Mouse (Mus musculus) neural tube, embryonic 15.5 days (tissue): ENCODE measurements around the gene Ift172. TPM values are rescaled to one million over a fixed set of nuclear protein-coding genes. Genes with fewer than 3 reads are reported as not detected.
A peak's percentile ranks its signal among the peaks of the same experiment; 100 is the strongest.

Experiments
- ATAC-seq: fragments of 200-750 bp; cut with Nextera tagmentation; 2 replicates; pipeline ENCODE4 v1.8.0; 2017; ENCODE audit warnings: mild to moderate bottlenecking, moderate TSS enrichment, moderate library complexity; ENCODE audit not compliant: low FRiP score
- H3K27ac ChIP-seq: fragments of 300-500 bp; sonication (generic); replicated peaks from 2 replicates; pipeline ENCODE4 v1.5.1; 2015; ENCODE audit warnings: mild to moderate bottlenecking, inconsistent platforms
- H3K27me3 ChIP-seq: fragments of 300-500 bp; sonication (generic); replicated peaks from 2 replicates; pipeline ENCODE4 v1.6.1; 2015; ENCODE audit warnings: inconsistent platforms
- H3K36me3 ChIP-seq: fragments of 300-500 bp; sonication (generic); 2 replicates; pipeline ENCODE4 v1.6.1; 2015; ENCODE audit warnings: inconsistent platforms
- H3K4me1 ChIP-seq: fragments of 300-500 bp; sonication (generic); 2 replicates; pipeline ENCODE4 v1.6.1; 2015; ENCODE audit warnings: inconsistent platforms
- H3K4me2 ChIP-seq: fragments of 300-500 bp; sonication (generic); 2 replicates; pipeline ENCODE4 v1.6.1; 2015; ENCODE audit warnings: inconsistent platforms, mild to moderate bottlenecking, moderate library complexity
- H3K4me3 ChIP-seq: fragments of 300-500 bp; sonication (generic); replicated peaks from 2 replicates; pipeline ENCODE4 v1.5.1; 2015; ENCODE audit warnings: mild to moderate bottlenecking, inconsistent platforms
- H3K9ac ChIP-seq: fragments of 300-500 bp; sonication (generic); replicated peaks from 2 replicates; pipeline ENCODE4 v1.6.1; 2015; ENCODE audit warnings: mild to moderate bottlenecking, inconsistent platforms
- H3K9me3 ChIP-seq: fragments of 300-500 bp; sonication (generic); replicated peaks from 2 replicates; pipeline ENCODE4 v1.6.1; 2016; ENCODE audit warnings: inconsistent platforms
- WGBS: fragments of 180-500 bp; shearing (Covaris S2); methylation state at CpG from one replicate; pipeline ENCODE4 v1.1.7; 2015; ENCODE audit warnings: mixed read lengths; 5-methylcytosine and 5-hydroxymethylcytosine counted together
- polyA plus RNA-seq: library from polyadenylated mRNA; unstranded; fragments of >200 nt; fragmentation: Nextera tagmentation; extraction: Ambion mirVana; gene quantifications from 2 replicates; pipeline ENCODE4 v1.2.1, GENCODE M21; 2015

Gene Ift172
- polyA plus RNA-seq, 1 experiment from 2014 or later, result 30.4 TPM

DNA sequence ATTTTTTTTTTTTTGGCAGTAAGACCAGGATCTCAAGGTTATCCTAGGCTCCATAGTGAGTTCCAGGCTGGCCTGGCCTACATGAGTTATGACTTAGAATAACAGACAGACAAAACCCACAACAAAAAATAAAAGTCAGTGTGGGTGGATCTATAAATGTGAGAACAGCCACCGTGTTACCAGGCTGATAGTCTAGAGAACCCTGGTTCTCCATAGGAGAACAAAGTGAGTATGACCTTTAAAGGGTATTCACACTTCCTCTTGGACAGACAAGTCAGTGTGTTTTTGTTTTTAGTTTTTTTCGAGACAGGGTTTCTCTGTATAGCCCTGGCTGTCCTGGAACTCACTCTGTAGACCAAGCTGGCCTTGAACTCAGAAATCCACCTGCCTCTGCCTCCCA is 34.9 kb downstream of the Ift172 start:
- 94% methylated on average over 2 of the region's 2 CpGs for WGBS
- Histone ChIP-seq H3K4me1 (peaks cover 9% of the 10 kb centered on the region; the same call in 1 of the 2 replicates), H3K27me3 (no peaks in the 10 kb centered on the region), H3K4me3 (no peak overlapping the region), H3K27ac (no peak overlapping the region), H3K4me2 (no peak overlapping the region), H3K9ac (no peak overlapping the region), H3K36me3 (peaks cover 82% of the 10 kb centered on the region), H3K9me3 (no peaks in the 10 kb centered on the region)
- no peak for ATAC-seq

DNA sequence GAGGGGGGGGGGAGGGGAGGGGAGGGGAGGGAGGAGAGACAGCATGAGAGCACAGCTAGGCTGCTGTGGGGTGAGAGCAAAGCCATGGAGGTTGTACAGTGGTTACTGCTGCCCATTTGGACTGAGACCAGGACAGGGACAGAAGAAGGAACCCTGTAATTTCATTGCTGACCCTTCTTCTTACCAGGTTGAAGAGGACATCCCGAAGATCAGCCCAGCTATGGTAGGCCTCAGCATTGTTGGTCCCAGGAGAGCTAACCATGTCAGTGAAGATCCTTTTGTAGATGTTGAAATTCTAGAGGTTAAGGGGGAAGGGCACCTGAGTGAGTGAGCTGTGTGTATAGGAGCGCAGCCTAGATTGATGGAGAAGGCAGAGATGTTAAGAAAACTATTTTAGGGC is 35.5 kb downstream of the Ift172 start:
- WGBS, result 94% methylated on average over 2 of the region's 2 CpGs
- peaks cover 82% of the 10 kb centered on the region for H3K36me3 ChIP-seq
- no peaks in the 10 kb centered on the region for H3K27me3 ChIP-seq

DNA sequence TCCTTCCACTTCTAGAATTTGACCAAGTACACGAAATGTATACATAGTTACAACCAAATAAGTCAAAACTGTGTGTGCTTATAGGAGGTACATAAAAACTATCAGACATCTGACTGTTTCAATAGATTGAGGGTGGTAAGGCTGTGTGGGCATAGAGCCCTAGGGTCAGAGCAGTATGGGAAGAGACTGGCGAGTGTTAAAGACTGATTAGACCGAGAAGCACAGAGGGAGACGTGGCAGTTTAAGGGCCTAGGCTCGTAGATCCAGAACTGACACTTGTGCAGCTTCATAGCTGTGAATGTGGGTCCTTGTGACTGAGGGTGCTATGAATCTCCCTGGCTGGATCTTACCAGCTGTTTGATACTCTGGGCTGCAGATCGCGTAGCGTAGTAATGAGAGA is 36.0 kb downstream of the Ift172 start:
- peaks cover 82% of the 10 kb centered on the region for H3K36me3 ChIP-seq
- WGBS, result 84% methylated on average over 8 of the region's 8 CpGs

More for the DNA sequence above, 35.5 kb downstream of the Ift172 start:
- H3K9ac ChIP-seq, result no peak overlapping the region
- H3K4me2 ChIP-seq, result no peak overlapping the region
- no peak overlapping the region for H3K4me3 ChIP-seq
- H3K9me3 ChIP-seq, result no peaks in the 10 kb centered on the region
- H3K4me1 ChIP-seq, result peaks cover 9% of the 10 kb centered on the region; the same call in 1 of the 2 replicates
- no peak for ATAC-seq
- no peak overlapping the region for H3K27ac ChIP-seq

DNA sequence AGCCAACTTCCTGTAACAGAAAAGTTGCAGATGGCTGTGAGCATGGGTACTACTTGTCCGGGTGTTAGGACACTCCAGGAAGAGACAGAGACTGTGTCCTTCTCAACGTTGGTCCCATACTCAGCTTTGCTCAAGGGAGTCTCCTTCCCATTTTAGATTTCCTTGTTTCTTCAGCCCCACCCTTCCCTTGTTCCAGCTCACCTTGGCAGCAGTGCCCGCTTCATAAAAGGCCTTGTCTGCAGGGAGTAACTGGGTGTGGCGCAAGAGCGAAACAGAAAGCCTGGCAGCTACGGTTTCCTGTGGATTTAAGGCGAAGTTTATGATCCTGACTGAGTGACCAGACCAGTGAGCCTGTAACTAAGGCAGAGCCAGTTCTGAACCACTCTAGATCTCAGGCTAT is 36.5 kb downstream of the Ift172 start:
- H3K4me2 ChIP-seq, result no peak overlapping the region
- no peaks in the 10 kb centered on the region for H3K27me3 ChIP-seq
- ATAC-seq, result no peak
- H3K4me1 ChIP-seq, result peaks cover 9% of the 10 kb centered on the region; the same call in 1 of the 2 replicates
- peaks cover 82% of the 10 kb centered on the region for H3K36me3 ChIP-seq
- no peak overlapping the region for H3K4me3 ChIP-seq
- H3K27ac ChIP-seq, result no peak overlapping the region
- H3K9ac ChIP-seq, result no peak overlapping the region
- WGBS, result 80% methylated on average over 7 of the region's 7 CpGs
- no peaks in the 10 kb centered on the region for H3K9me3 ChIP-seq

More for the DNA sequence above, 36.0 kb downstream of the Ift172 start:
- H3K27ac ChIP-seq, result no peak overlapping the region
- H3K4me3 ChIP-seq, result no peak overlapping the region
- no peak for ATAC-seq
- no peak overlapping the region for H3K4me2 ChIP-seq
- no peaks in the 10 kb centered on the region for H3K9me3 ChIP-seq
- no peaks in the 10 kb centered on the region for H3K27me3 ChIP-seq
- no peak overlapping the region for H3K9ac ChIP-seq
- H3K4me1 ChIP-seq, result peaks cover 9% of the 10 kb centered on the region; the same call in 1 of the 2 replicates

DNA sequence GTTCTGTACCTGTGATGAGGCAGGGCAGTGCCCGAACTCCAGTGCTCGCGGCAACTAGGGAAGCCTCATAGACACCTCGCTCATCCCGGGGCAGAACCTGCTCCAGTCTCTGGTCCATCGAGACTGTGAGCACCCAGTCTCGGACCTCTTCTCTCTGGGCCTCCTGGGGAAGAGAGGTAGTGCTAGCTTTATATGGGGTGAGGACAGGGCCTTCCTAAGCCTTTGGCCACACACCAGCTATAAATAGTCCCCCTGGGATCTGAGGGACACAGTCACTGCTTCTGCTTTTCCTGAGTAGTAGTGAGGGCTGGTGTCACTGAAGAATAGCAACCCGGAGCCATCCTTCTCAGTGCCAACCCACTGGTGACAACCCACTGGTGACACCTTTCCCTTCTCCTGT is 37.1 kb downstream of the Ift172 start:
- no peak overlapping the region for H3K4me2 ChIP-seq
- H3K9ac ChIP-seq, result no peak overlapping the region
- H3K4me1 ChIP-seq, result peaks cover 9% of the 10 kb centered on the region; the same call in 1 of the 2 replicates
- WGBS, result 97% methylated on average over 8 of the region's 8 CpGs
- no peak overlapping the region for H3K27ac ChIP-seq
- no peaks in the 10 kb centered on the region for H3K9me3 ChIP-seq
- H3K4me3 ChIP-seq, result no peak overlapping the region
- H3K27me3 ChIP-seq, result no peaks in the 10 kb centered on the region
- peaks cover 81% of the 10 kb centered on the region for H3K36me3 ChIP-seq
- no peak for ATAC-seq

DNA sequence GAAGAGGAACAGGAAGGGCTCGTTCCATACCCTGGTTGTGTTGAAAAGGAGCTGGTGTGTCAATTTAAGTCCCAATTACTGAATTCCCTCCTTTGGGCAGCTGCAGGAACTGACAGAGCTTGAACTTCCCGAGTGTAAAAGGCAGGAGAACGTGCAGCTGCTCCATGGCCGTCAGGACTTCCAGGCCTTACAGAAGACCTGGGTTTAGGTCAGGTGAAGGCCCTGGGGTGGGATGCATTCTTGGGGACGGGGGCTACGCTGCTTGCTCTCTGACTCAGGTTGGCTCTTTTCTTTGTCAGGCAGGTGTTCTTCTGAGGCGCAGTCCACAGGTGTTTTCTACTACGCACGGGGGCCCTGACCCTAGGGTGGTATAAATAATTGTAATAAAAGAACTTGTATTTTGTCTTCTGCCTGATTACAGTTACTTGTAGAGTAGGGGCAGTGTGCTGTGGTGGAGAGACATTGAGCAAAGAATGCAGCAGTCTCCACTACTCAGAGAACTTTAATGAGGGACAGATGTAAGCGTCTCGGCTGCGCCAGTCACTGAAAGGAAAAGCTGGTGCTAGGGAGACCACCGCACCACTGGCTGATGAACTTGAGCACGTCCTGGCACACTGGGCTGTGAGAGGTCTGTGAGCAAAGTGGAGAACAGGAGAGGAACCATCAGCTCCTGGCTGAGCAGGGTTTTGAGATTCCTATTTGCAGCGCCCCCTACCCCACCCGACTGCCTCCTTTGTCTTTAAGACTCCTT is 37.9 kb downstream of the Ift172 start:
- Histone ChIP-seq H3K4me2 (no peak overlapping the region; the same call in 1 of the 2 replicates), H3K4me3 (no peak overlapping the region; the same call in 1 of the 2 replicates), H3K27me3 (no peaks in the 10 kb centered on the region), H3K4me1 (peaks cover 9% of the 10 kb centered on the region; the same call in 1 of the 2 replicates), H3K36me3 (peaks cover 89% of the 10 kb centered on the region), H3K27ac (no peak overlapping the region), H3K9me3 (no peaks in the 10 kb centered on the region), H3K9ac (no peak overlapping the region)
- no peak for ATAC-seq
- WGBS, result 85% methylated on average over 16 of the region's 16 CpGs

DNA sequence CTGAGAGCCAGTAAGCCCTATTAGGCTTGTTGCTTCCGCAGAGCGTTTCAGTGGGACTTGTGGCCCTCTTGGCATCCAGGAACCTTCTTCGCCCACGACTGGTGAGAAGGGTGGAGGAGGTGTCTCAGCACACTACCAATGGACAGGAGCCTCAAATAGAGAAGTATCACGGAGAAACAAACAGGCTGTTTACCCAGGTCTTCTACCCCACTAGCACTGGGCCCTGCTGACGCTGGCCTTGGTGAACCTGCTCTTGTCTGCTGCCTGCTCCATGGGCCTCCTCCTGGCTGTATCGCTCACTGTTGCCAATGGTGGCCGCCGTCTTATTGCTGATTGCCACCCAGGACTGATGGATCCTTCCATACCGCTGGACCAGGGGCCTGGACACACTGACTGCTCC is 38.8 kb downstream of the Ift172 start:
- H3K4me1 ChIP-seq, result peaks cover 9% of the 10 kb centered on the region; the same call in 1 of the 2 replicates
- ATAC-seq, result 0 out of 2 replicates have a peak, but pooled peaks have one; percentile 4
- H3K27me3 ChIP-seq, result no peaks in the 10 kb centered on the region
- H3K4me3 ChIP-seq, result peak overlapping the region; percentile 9; the same call in 1 of the 2 replicates
- no peak overlapping the region for H3K9ac ChIP-seq
- H3K9me3 ChIP-seq, result no peaks in the 10 kb centered on the region
- peak overlapping the region; percentile 42 for H3K4me2 ChIP-seq
- H3K36me3 ChIP-seq, result peaks cover 90% of the 10 kb centered on the region
- WGBS, result 51% methylated on average over 10 of the region's 10 CpGs
- no peak overlapping the region for H3K27ac ChIP-seq

DNA sequence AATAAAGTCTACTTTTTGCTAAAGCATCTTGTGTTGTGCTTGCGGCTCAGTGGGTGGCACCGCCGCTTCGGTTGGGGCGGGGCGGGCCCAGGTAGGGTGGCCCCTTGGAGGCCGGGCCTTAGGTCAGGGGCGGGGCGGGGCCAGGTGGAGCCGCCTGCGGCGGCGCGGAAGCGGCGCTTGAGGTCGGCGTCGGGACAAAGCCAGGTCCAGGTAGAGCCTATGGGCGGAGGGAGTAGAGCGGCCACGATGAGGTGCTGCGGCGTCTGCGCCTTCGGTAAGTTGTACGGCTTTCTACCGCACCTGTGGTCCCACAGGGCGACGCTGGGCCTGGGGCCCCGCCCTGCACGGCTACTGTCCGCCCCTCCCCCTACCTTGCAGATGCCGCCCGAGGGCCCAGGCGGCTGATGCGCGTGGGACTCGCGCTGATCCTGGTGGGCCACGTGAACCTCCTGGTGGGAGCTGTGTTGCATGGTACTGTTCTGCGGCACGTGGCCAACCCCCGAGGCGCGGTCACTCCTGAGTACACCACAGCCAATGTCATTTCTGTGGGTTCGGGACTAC is 39.3 kb downstream of the Ift172 start, which contains the start of gene Krtcap3:
Gene Krtcap3, plus strand, starts transcription at position 151 of the 561 bp plus-strand sequence.
- WGBS, result 18% methylated on average over 47 of the region's 47 CpGs
- H3K4me3 ChIP-seq, result peak within 1 kb of the TSS; percentile 9; the same call in 1 of the 2 replicates
- H3K4me2 ChIP-seq, result peak within 1 kb of the TSS; percentile 42
- H3K4me1 ChIP-seq, result peaks cover 9% of the 10 kb centered on the region; the same call in 1 of the 2 replicates
- ATAC-seq, result peak; percentile 52
- H3K9ac ChIP-seq, result 0 out of 2 replicates have a peak within 1 kb of the TSS, but pooled peaks have one; percentile 3
- H3K36me3 ChIP-seq, result peaks cover 92% of the 10 kb centered on the region
- no peaks in the 10 kb centered on the region for H3K9me3 ChIP-seq
- H3K27ac ChIP-seq, result no peak within 1 kb of the TSS
- H3K27me3 ChIP-seq, result no peaks in the 10 kb centered on the region

DNA sequence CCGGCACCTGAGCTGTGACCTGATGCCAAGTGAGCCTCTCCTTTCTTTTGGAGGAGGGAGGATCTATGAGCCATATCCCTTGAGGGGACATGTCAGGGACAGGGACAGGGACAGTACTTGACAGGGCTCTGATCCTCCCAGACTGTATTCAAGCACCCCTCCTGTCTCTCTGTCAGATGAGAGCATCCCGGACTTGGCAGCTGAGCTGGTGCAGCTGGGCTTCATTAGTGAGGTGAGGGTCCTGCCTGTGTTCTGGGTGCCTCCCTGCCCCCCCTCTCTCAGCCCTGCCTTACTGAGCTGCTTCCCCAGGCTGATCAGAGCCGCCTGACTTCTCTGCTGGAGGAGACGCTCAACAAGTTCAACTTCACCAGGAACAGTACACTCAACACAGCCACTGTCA is 40.2 kb downstream of the Ift172 start:
- H3K9ac ChIP-seq, result no peak overlapping the region
- ATAC-seq, result 0 out of 2 replicates have a peak, but pooled peaks have one; percentile 25
- WGBS, result 79% methylated on average over 4 of the region's 4 CpGs

DNA sequence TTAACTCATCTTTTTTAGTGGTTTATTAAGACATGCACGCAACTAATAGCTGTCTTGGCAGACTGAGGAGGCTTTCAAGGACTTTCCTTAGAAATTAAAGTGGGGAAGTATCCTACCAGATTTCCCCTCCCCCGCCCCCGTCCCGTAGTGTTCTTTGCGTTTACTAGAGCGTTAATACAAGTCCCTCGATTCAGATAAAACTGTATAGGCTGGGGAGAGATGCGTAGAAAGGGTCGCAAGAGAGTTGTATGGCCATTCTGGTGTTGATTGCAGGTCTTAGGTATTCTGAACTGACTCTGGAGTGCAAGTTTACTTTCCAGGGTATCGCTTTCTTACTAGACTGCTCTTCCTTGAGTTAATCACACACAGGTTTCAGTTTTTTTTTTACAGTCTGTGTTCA is 48.7 kb downstream of the Ift172 start:
- Histone ChIP-seq H3K36me3 (peaks cover 35% of the 10 kb centered on the region), H3K4me1 (peaks cover 25% of the 10 kb centered on the region), H3K27me3 (no peaks in the 10 kb centered on the region), H3K4me3 (peak overlapping the region; percentile 95), H3K9me3 (no peaks in the 10 kb centered on the region), H3K27ac (peak overlapping the region; percentile 99), H3K9ac (peak overlapping the region; percentile 98), H3K4me2 (peak overlapping the region; percentile 64)
- 18% methylated on average over 10 of the region's 10 CpGs for WGBS
- no peak for ATAC-seq

More for the DNA sequence above, 40.2 kb downstream of the Ift172 start:
- Histone ChIP-seq H3K9me3 (no peaks in the 10 kb centered on the region), H3K27ac (no peak overlapping the region), H3K27me3 (no peaks in the 10 kb centered on the region), H3K36me3 (peaks cover 94% of the 10 kb centered on the region), H3K4me3 (no peak overlapping the region), H3K4me2 (no peak overlapping the region), H3K4me1 (peaks cover 9% of the 10 kb centered on the region; the same call in 1 of the 2 replicates)

DNA sequence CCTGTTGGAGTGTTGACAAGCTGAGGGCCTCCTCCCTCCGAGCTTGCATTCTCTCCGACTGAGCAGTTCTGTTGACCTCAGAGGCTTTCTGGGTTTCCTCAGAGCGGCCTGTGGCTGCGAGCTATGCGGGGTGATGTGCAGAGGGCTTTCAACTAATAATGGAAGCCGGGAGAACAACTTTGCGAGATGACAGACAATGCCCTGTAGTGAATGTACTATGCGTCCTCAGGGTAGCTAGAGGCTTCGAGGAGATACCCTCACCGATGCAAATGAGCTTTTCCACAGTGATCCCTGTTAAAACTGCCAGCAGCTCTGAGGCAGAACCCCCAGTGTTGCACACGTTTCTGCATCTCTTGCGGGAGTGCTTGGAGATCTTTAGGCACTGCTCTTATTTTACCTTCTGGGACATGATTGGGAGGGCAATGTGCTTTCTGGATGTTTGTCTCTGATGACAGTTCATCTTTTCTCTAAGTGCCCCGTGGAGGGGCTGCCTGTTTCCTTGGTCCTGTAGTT is 49.3 kb downstream of the Ift172 start:
- Histone ChIP-seq H3K27me3 (no peaks in the 10 kb centered on the region), H3K4me3 (peak overlapping the region; percentile 95), H3K36me3 (peaks cover 29% of the 10 kb centered on the region), H3K4me1 (peaks cover 25% of the 10 kb centered on the region), H3K9ac (peak overlapping the region; percentile 98), H3K27ac (peak overlapping the region; percentile 99), H3K9me3 (no peaks in the 10 kb centered on the region), H3K4me2 (peak overlapping the region; percentile 64)
- ATAC-seq, result no peak; the same call in 1 of the 2 replicates
- WGBS, result under 1% methylated on average over 13 of the region's 13 CpGs
